Mouse (Mus musculus): ENCODE measurements around the gene Ntn1. TPM values are rescaled to one million over a fixed set of nuclear protein-coding genes. Genes with fewer than 3 reads are reported as not detected.

Ntn1 gene
- polyA plus RNA-seq, 1 experiment from 2014 or later = 0.15 TPM

DNA sequence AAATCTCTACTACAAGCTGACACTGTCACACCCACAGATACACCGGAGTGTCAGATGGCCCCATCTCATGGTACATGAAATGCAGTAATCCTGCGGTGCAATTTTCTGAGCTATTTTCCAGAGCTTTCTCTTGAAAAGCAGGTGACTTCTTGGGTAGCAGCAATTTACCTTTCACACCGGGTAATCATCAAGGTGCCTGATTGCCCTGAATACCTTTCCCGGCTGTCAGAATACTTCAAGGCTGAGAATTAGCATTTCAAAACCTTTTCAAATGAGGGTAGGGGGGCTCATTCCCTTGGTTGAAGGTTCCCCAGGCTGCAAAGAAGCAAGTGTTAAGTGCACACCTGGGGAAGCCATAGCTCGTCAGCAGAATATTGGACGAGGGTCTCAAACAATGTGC, 52.5 kb downstream of the Ntn1 start:
- Histone ChIP-seq H3K4me1 (replicated peaks) (no peaks in the 10 kb centered on the region), H3K4me3 (replicated peaks) (no peak overlapping the region), H3K27ac (replicated peaks) (no peak overlapping the region), H3K9me3 (replicated peaks) (no peaks in the 10 kb centered on the region), H3K27me3 (no peaks in the 10 kb centered on the region), H3K36me3 (replicated peaks) (no peaks in the 10 kb centered on the region), H3K9ac (no peak overlapping the region), H3K4me2 (no peak overlapping the region)
- WGBS (ENCODE audit: insufficient replicate concordance) = 37% methylated on average over 6 of the region's 6 CpGs
- no peak for ATAC-seq (ENCODE audit: insufficient read depth)

DNA sequence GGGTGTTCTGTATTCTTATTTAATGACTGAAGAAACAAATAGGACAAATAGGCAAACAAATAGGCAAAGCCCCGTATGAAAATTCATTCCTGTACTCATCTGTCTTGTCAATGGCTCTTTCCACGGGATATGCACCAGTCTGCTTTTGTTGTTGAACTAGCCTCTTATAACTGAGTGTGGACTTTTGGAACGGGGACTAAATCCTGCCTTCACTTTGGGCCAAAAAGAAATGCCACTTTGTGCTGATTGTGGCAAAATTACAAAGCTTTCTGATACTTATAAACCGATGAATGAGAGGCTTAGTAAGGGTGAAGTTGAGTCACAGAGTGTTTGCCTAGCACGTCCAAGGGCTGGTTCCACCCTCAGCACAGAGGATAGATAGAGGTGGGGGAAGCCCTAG, 53.1 kb downstream of the Ntn1 start:
- Histone ChIP-seq H3K4me2 (no peak overlapping the region), H3K9me3 (replicated peaks) (no peaks in the 10 kb centered on the region), H3K27ac (replicated peaks) (no peak overlapping the region), H3K4me3 (replicated peaks) (no peak overlapping the region), H3K27me3 (no peaks in the 10 kb centered on the region), H3K9ac (no peak overlapping the region), H3K36me3 (replicated peaks) (no peaks in the 10 kb centered on the region), H3K4me1 (replicated peaks) (no peaks in the 10 kb centered on the region)
- ATAC-seq (ENCODE audit: insufficient read depth) = no peak
- WGBS (ENCODE audit: insufficient replicate concordance) = 50% methylated on average over 5 of the region's 5 CpGs

DNA sequence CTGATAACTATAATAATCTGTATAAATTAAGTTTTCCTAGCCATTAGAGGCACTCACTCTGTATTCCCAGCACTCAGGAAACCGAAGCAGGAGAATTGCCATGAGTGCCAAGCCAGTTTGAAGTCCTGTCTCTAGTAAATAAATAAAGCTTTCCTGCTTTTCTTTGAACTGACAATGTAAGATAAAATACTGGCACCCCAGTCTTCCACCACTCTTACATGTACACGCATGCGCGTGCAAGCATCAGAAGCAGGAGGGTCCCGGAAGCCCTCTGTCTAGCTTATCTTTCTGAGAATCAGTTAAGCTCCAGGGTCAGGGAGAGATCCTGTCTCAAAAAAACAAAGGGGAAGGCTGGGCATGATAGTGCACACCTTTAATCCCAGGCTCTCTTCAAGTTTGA, 54.5 kb downstream of the Ntn1 start:
- Histone ChIP-seq H3K9me3 (replicated peaks) (no peaks in the 10 kb centered on the region), H3K4me1 (replicated peaks) (no peaks in the 10 kb centered on the region), H3K4me2 (no peak overlapping the region), H3K27ac (replicated peaks) (no peak overlapping the region), H3K27me3 (no peaks in the 10 kb centered on the region), H3K36me3 (replicated peaks) (no peaks in the 10 kb centered on the region), H3K4me3 (replicated peaks) (no peak overlapping the region), H3K9ac (no peak overlapping the region)
- ATAC-seq (ENCODE audit: insufficient read depth) = no peak
- WGBS (ENCODE audit: insufficient replicate concordance) = 68% methylated on average over 5 of the region's 5 CpGs

DNA sequence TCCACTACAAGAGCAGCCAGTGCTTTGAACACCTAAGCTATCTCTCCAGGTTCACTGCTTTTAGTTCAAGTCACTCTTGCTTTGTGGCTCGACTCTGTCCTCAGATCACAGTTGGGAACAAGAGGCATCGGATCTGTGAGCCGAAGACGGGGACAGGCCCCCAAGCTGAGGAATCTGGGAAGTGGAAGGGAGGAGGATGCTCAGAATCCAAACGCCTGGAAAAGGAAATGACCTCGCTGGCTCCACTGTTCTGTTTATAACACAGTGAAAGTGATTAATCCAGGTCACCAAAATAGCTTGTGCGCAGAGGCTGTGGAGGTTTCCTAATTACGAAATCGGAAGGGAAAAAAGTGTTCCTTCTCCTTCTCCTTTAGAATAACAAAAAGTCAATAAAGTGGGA, 56.4 kb downstream of the Ntn1 start:
- Histone ChIP-seq H3K4me3 (replicated peaks) (no peak overlapping the region), H3K4me2 (no peak overlapping the region), H3K36me3 (replicated peaks) (no peaks in the 10 kb centered on the region), H3K9me3 (replicated peaks) (no peaks in the 10 kb centered on the region), H3K4me1 (replicated peaks) (no peaks in the 10 kb centered on the region), H3K27me3 (no peaks in the 10 kb centered on the region), H3K27ac (replicated peaks) (no peak overlapping the region), H3K9ac (no peak overlapping the region)
- 41% methylated on average over 9 of the region's 9 CpGs for WGBS (ENCODE audit: insufficient replicate concordance)
- no peak for ATAC-seq (ENCODE audit: insufficient read depth)

DNA sequence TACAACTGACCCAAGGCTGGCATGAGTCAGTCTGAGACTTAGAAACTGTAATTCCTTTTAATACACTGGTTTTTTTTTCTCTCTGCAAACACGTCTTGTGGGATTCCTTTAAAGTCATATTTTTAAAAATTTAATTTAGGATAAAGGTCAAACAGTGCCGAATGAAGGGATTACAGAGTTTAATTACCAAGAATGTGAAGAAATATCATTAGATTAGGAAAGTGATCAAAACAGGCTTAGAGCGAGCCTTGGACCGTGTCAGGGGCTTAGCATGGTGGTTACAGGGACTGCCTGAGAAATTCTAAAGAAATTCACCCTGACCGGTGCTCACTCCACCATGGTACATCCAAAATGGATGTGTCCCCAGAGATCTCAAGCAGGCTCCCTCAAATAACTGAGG, 57.9 kb downstream of the Ntn1 start:
- H3K27ac ChIP-seq (replicated peaks) = no peak overlapping the region
- H3K4me1 ChIP-seq (replicated peaks) = no peaks in the 10 kb centered on the region
- H3K4me2 ChIP-seq = no peak overlapping the region
- no peaks in the 10 kb centered on the region for H3K36me3 ChIP-seq (replicated peaks)
- H3K27me3 ChIP-seq = no peaks in the 10 kb centered on the region
- WGBS (ENCODE audit: insufficient replicate concordance) = 68% methylated on average over 5 of the region's 5 CpGs
- H3K4me3 ChIP-seq (replicated peaks) = no peak overlapping the region
- ATAC-seq (ENCODE audit: insufficient read depth) = no peak
- H3K9me3 ChIP-seq (replicated peaks) = no peaks in the 10 kb centered on the region
- H3K9ac ChIP-seq = no peak overlapping the region

DNA sequence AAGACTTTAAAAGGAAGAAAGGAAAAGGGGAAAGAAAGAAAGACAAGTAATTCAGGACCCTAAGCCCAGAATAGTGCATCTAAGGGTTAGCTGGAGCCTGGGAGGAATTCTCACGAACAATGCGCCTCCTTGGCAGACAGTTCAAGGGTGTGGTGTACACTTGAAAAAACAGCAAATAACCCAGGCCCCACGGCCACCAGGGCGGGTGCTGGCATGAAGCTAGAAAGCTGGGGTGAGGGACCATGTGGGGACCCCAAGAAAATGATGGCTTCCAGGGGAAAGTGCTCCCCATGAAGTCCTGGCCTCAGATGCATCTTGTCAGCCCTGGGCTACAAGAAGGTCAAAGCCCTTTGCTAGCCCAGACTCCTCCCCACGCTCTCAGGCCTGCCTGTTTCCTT, 58.6 kb downstream of the Ntn1 start:
- no peaks in the 10 kb centered on the region for H3K36me3 ChIP-seq (replicated peaks)
- no peak overlapping the region for H3K4me3 ChIP-seq (replicated peaks)
- no peaks in the 10 kb centered on the region for H3K4me1 ChIP-seq (replicated peaks)
- no peaks in the 10 kb centered on the region for H3K9me3 ChIP-seq (replicated peaks)
- no peak overlapping the region for H3K9ac ChIP-seq
- no peaks in the 10 kb centered on the region for H3K27me3 ChIP-seq
- ATAC-seq (ENCODE audit: insufficient read depth) = no peak
- H3K27ac ChIP-seq (replicated peaks) = no peak overlapping the region
- H3K4me2 ChIP-seq = no peak overlapping the region
- WGBS (ENCODE audit: insufficient replicate concordance) = 57% methylated on average over 5 of the region's 5 CpGs

DNA sequence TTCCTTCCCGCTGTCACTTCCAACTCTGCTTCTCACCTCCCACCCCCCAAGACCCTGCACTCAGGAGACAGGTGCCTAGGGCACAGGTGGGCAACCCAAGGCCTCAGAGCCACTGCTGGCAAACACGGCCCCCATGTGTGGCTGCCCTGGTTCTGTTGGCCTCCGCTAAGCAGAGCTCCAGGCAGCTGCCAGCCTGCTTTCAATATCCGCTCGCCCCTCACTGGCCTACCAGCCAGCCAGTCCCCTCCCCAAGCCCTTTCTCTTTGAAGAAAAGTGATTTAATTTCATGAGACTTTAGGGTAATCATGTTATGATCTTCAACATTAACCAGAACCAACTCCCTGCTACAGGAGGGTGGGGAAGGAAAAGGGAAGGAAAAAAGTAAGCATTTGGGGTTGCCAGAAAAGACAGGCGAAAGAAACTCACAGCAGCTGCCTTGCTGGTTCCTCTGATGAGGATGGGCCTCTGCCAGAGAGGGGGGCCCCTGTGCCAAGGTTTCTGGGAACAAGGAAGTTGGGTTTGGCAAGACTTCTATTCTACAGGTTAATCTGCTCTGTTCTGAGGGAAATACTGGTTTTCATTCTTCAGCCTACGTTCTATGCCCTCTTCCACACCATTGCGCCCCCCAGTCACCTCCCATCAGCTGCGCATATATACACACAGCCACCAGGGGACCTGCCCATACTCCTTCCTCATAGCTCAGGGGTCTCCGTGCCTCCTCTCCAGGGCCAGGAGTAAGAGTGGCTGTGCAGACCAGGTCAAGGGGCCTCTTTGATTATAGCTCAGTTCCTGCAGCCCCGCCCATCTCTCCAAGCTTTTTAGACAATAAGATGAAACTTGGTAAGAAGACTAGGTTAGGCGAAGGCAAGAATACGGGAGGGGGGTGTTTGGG, 59.3 kb downstream of the Ntn1 start:
- 59% methylated on average over 13 of the region's 13 CpGs for WGBS (ENCODE audit: insufficient replicate concordance)
- H3K9me3 ChIP-seq (replicated peaks) = no peaks in the 10 kb centered on the region
- H3K9ac ChIP-seq = no peak overlapping the region
- H3K4me3 ChIP-seq (replicated peaks) = no peak overlapping the region
- H3K4me1 ChIP-seq (replicated peaks) = no peaks in the 10 kb centered on the region
- no peaks in the 10 kb centered on the region for H3K27me3 ChIP-seq
- no peak overlapping the region for H3K4me2 ChIP-seq
- H3K27ac ChIP-seq (replicated peaks) = no peak overlapping the region
- H3K36me3 ChIP-seq (replicated peaks) = no peaks in the 10 kb centered on the region
- no peak for ATAC-seq (ENCODE audit: insufficient read depth)

DNA sequence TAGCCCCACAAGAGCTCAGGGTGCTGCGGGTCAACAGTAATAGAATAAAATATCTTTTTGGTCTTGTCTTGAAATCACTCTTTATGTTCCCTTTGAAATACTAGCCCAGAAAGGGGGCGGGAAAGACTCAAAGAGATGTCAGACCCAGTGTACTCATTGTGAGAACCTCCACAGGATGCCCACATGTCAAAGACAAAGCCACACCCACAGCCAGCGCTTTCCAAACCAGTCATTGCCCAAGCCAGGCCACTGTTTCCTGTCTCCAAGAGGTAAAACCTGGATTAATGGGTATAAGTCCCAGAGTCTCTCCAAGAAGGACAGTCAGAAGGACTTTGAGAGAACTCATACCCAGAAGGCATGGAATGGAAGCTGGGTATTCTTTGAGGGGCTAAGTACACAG, 60.3 kb downstream of the Ntn1 start:
- Histone ChIP-seq H3K9ac (no peak overlapping the region), H3K9me3 (replicated peaks) (no peaks in the 10 kb centered on the region), H3K27me3 (no peaks in the 10 kb centered on the region), H3K36me3 (replicated peaks) (no peaks in the 10 kb centered on the region), H3K4me2 (no peak overlapping the region), H3K27ac (replicated peaks) (no peak overlapping the region), H3K4me3 (replicated peaks) (no peak overlapping the region), H3K4me1 (replicated peaks) (no peaks in the 10 kb centered on the region)
- WGBS (ENCODE audit: insufficient replicate concordance) = 57% methylated on average over 3 of the region's 3 CpGs
- no peak for ATAC-seq (ENCODE audit: insufficient read depth)

DNA sequence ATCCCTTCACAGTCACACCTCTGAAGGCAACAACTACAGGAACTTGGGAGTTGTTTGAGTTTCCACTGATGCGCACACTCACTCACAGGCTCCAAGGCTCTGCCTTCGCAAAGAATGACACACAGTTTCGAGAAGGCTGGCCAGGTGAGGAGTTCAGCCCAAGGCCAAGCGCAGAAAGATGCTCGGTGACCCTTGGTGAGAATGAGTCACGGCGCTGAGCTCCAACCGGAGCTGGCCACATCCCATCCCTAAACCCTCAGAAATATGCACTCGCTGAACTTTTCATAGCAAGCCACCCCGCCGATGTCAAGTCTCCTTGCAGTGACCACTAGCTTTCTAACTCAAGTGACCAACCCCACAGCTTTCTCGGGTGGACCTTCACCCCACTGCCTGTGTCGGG, 60.8 kb downstream of the Ntn1 start:
- no peak overlapping the region for H3K4me3 ChIP-seq (replicated peaks)
- H3K27ac ChIP-seq (replicated peaks) = no peak overlapping the region
- no peak overlapping the region for H3K4me2 ChIP-seq
- no peaks in the 10 kb centered on the region for H3K27me3 ChIP-seq
- H3K9me3 ChIP-seq (replicated peaks) = no peaks in the 10 kb centered on the region
- H3K36me3 ChIP-seq (replicated peaks) = no peaks in the 10 kb centered on the region
- 71% methylated on average over 13 of the region's 13 CpGs for WGBS (ENCODE audit: insufficient replicate concordance)
- ATAC-seq (ENCODE audit: insufficient read depth) = no peak
- H3K4me1 ChIP-seq (replicated peaks) = no peaks in the 10 kb centered on the region
- no peak overlapping the region for H3K9ac ChIP-seq

DNA sequence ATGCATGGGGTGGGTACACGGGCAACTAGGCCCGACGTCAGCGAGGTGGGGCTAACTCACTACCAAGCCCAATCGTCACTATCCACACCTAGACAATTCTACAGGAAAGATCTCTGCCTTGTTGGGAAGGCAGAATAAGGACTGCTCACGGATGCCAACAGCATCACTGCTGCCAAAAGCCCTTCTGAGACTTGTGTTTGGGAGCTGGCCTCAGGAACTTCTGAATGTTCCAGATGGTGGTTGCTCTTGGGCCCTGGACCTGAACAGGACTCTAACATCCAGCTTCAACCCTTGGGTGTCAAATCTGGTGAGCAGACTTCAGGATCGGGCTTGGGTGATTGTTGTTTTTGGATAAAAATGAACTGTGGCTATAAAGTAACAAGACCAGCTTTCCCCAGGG, 61.3 kb downstream of the Ntn1 start:
- Histone ChIP-seq H3K9ac (no peak overlapping the region), H3K4me3 (replicated peaks) (no peak overlapping the region), H3K4me2 (no peak overlapping the region), H3K36me3 (replicated peaks) (no peaks in the 10 kb centered on the region), H3K27ac (replicated peaks) (no peak overlapping the region), H3K9me3 (replicated peaks) (no peaks in the 10 kb centered on the region), H3K27me3 (no peaks in the 10 kb centered on the region), H3K4me1 (replicated peaks) (no peaks in the 10 kb centered on the region)
- 70% methylated on average over 7 of the region's 7 CpGs for WGBS (ENCODE audit: insufficient replicate concordance)
- ATAC-seq (ENCODE audit: insufficient read depth) = no peak

DNA sequence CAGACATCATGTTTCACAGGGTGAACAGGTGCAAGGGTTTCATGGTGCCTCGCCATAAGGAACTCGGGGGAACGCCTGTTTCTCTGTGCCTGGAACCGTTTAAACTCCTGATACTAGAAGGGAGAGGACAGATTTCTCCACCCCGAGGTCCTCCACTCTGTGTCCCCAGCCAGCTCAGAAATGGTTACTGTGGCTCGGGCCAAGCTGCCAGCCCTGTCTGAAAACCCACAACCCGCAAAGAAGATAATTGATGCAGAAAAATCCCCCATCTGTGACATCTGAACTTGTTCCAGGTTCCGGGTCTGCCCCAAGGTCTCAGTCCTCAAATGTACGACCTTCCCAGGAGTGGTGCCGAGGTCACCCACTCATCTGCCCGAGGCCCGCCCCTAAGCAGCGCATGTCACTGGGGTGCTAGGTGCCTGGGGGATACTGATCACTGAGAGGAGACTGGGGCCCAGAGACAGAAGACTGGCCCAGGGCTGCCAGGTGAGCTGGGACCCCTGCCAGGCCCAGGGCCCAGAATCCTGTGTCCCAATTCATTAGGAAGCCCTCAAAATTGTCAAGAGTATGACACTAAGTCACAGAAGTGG, 68.9 kb downstream of the Ntn1 start:
- 62% methylated on average over 13 of the region's 13 CpGs for WGBS (ENCODE audit: insufficient replicate concordance)
- H3K27me3 ChIP-seq = no peaks in the 10 kb centered on the region
- no peaks in the 10 kb centered on the region for H3K9me3 ChIP-seq (replicated peaks)
- H3K9ac ChIP-seq = no peak overlapping the region
- ATAC-seq (ENCODE audit: insufficient read depth) = no peak
- no peaks in the 10 kb centered on the region for H3K4me1 ChIP-seq (replicated peaks)
- no peak overlapping the region for H3K27ac ChIP-seq (replicated peaks)
- H3K36me3 ChIP-seq (replicated peaks) = no peaks in the 10 kb centered on the region
- no peak overlapping the region for H3K4me2 ChIP-seq
- no peak overlapping the region for H3K4me3 ChIP-seq (replicated peaks)

DNA sequence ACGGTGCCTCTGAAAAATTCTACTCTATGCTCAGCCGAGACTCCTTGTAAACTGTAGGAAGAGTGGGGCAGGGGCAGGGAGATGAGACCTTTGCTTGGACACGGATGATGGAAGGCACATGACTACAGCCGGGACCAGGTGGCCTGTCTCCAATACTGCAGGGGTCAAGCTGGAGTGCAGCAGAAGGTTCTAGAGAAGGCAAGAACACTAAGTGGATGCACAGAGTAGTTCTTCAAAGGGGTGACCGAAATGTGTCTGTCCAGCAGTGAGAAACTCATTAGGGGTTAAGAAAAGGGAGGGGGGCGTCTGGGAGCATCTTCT, 69.5 kb downstream of the Ntn1 start:
- no peak overlapping the region for H3K4me3 ChIP-seq (replicated peaks)
- no peaks in the 10 kb centered on the region for H3K27me3 ChIP-seq
- no peak overlapping the region for H3K27ac ChIP-seq (replicated peaks)
- WGBS (ENCODE audit: insufficient replicate concordance) = 54% methylated on average over 6 of the region's 6 CpGs
- no peaks in the 10 kb centered on the region for H3K9me3 ChIP-seq (replicated peaks)
- H3K9ac ChIP-seq = no peak overlapping the region
- no peaks in the 10 kb centered on the region for H3K36me3 ChIP-seq (replicated peaks)
- no peak overlapping the region for H3K4me2 ChIP-seq
- no peaks in the 10 kb centered on the region for H3K4me1 ChIP-seq (replicated peaks)
- no peak for ATAC-seq (ENCODE audit: insufficient read depth)
